In the genomic region with DNA sequence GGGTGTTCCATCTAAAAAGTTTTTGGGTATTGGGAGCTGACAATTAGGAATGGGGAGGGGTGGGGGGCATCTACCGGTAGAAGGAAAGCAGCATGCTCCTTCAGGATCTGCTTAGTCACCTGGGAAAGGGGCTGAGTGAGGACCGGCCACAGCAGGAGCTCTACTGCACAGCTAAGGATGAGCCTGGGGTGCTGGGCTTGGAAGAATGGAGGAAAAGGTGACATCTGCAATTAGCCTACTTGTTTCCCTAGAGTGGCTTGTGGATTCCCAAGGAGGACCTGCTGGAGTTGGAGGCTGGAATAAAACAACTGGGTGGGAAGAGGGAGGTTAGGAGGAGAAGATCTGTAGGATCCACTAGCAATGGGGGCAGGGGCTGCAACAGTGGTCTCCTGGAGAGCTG, we compare ENCODE assay signal across 23 mouse cellular contexts.
"Had no signal": no experiment of that assay in that cellular context is flagged by ENCODE, and none has a peak within 500 bp of the region (broad histone marks: within the 10 kb centered on the region; RNA-seq: fewer than 3 reads in every experiment).

No protein-coding gene starts in this region.

- DNase-seq: kidney, adult 8-10 months; kidney, postnatal 10 days; kidney, postnatal 36 days; layer of hippocampus, postnatal 36 days; left cerebral cortex, postnatal 4 days; liver, postnatal 0 days; lung, embryonic 14.5 days; retina, postnatal 1 day; right cerebral cortex, postnatal 25 days; spleen, adult 18-20 months; thymus, adult 18-20 months; thymus, postnatal 4 days had no signal

- H3K4me3 ChIP-seq: kidney, embryonic 15.5 days; limb, embryonic 12.5 days; limb, embryonic 15.5 days; midbrain, embryonic 12.5 days; midbrain, embryonic 15.5 days; myocyte; neural tube, embryonic 13.5 days had no signal

- H3K9ac ChIP-seq: kidney, embryonic 15.5 days; limb, embryonic 12.5 days; limb, embryonic 15.5 days; liver, embryonic 14.5 days; liver, postnatal 0 days; lung, embryonic 14.5 days; midbrain, embryonic 12.5 days; midbrain, embryonic 15.5 days; neural tube, embryonic 13.5 days had no signal

- H3K27me3 ChIP-seq: kidney, embryonic 15.5 days; limb, embryonic 12.5 days; limb, embryonic 15.5 days; midbrain, embryonic 12.5 days; midbrain, embryonic 15.5 days; neural tube, embryonic 13.5 days had no signal

- ATAC-seq: liver, postnatal 0 days; lung, postnatal 0 days; midbrain, embryonic 15.5 days had no signal

- H3K4me2 ChIP-seq: kidney, embryonic 15.5 days; limb, embryonic 12.5 days; limb, embryonic 15.5 days; liver, embryonic 11.5 days; lung, embryonic 14.5 days; midbrain, embryonic 12.5 days; midbrain, embryonic 15.5 days; neural tube, embryonic 13.5 days had no signal

- H3K27ac ChIP-seq: kidney, embryonic 15.5 days; limb, embryonic 12.5 days; limb, embryonic 15.5 days; liver, embryonic 14.5 days; macrophage; midbrain, embryonic 12.5 days; midbrain, embryonic 15.5 days; neural tube, embryonic 13.5 days had no signal

- H3K9me3 ChIP-seq: kidney, embryonic 15.5 days; limb, embryonic 12.5 days; limb, embryonic 15.5 days; midbrain, embryonic 12.5 days; midbrain, embryonic 15.5 days; neural tube, embryonic 13.5 days had no signal

- H3K4me1 ChIP-seq: limb, embryonic 15.5 days; midbrain, embryonic 12.5 days; midbrain, embryonic 15.5 days had no signal
